Mouse (Mus musculus): ENCODE measurements at regions not wholly inside any gene's neighbourhood (a gene's known extent, or its start where the extent isn't known, plus 50 kb on each side); places are given as distances from the start of the nearest gene placed in this dataset.

DNA sequence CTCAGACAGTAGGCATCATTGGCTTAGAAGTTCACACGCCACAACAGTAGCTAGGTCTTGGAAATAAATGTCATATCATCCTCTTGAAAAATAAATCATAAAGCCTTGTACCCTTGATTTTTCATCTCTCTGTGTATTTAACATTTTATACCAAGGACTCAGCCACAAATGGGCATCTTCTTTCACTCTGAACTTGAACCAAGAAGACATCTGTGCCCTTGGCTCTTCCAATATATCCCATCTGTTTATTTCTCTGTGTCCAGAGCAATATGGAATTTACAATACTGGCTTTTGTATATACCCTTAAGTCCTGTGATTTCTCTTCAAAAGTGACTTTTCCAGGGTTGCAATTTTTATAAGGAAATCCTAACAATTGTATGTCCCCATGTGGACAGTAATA is 222.7 kb downstream of the Tox3 start:
- TF ChIP-seq CTCF (IDR thresholded peaks at IDR 0.05; ENCODE audit: low read depth, low read length) (no peak), POLR2A (IDR thresholded peaks at IDR 0.05; ENCODE audit: borderline replicate concordance, low read depth, low read length) (no peak)
